Mouse (Mus musculus): ENCODE measurements around the gene 2610318N02Rik. TPM values are rescaled to one million over a fixed set of nuclear protein-coding genes. Genes with fewer than 3 reads are reported as not detected.

The 2610318N02Rik gene
- polyA plus RNA-seq, 1 experiment from 2014 or later = 4.4 TPM

- Histone ChIP-seq H3K4me1 (replicated peaks; ENCODE audit: control insufficient read depth, insufficient read depth) (no peaks in the 10 kb centered on the region), H3K9ac (ENCODE audit: low read length) (no peak overlapping the region), H3K36me3 (ENCODE audit: control insufficient read depth, insufficient read depth, low read length) (peaks cover 20% of the 10 kb centered on the region), H3K27me3 (ENCODE audit: control insufficient read depth, insufficient read depth, low read length) (no peaks in the 10 kb centered on the region), H3K4me3 (ENCODE audit: low read depth, low read length) (no peak overlapping the region), H3K27ac (replicated peaks) (no peak overlapping the region), H3K9me3 (ENCODE audit: control insufficient read depth, low read length) (no peaks in the 10 kb centered on the region), H3K4me2 (replicated peaks; ENCODE audit: low read depth) (no peak overlapping the region)
- WGBS = 60% methylated on average over 7 of the region's 7 CpGs
- ATAC-seq (ENCODE audit: low FRiP score, low TSS enrichment) (no peak), DNase-seq (ENCODE audit: low spot score) (no peak)
- no peak for TF ChIP-seq CTCF (IDR thresholded peaks at IDR 0.05; ENCODE audit: low read depth)
- TF ChIP-seq EP300 (optimal IDR thresholded peaks at IDR 0.05) = no peak
These were observed 22.2 kb downstream of the 2610318N02Rik start for GRCm38 (mm10) chr16:17102630-17103220.

- 0 out of 2 replicates have a peak, but pooled peaks have one; percentile 5 for ATAC-seq (ENCODE audit: low FRiP score, low TSS enrichment)
These were observed 28.0 kb downstream of the 2610318N02Rik start for GRCm38 (mm10) chr16:17096938-17097337.

GRCm38 (mm10) chr16:17088346-17088745, 36.6 kb downstream of the 2610318N02Rik start:
- Histone ChIP-seq H3K9me3 (ENCODE audit: control insufficient read depth, low read length) (no peaks in the 10 kb centered on the region), H3K4me2 (replicated peaks; ENCODE audit: low read depth) (no peak overlapping the region), H3K4me1 (replicated peaks; ENCODE audit: control insufficient read depth, insufficient read depth) (no peaks in the 10 kb centered on the region), H3K9ac (ENCODE audit: low read length) (no peak overlapping the region), H3K36me3 (ENCODE audit: control insufficient read depth, insufficient read depth, low read length) (peaks cover 51% of the 10 kb centered on the region), H3K27ac (replicated peaks) (no peak overlapping the region), H3K27me3 (ENCODE audit: control insufficient read depth, insufficient read depth, low read length) (no peaks in the 10 kb centered on the region), H3K4me3 (ENCODE audit: low read depth, low read length) (no peak overlapping the region)
- 60% methylated on average over 3 of the region's 3 CpGs for WGBS
- TF ChIP-seq EP300 (optimal IDR thresholded peaks at IDR 0.05) (no peak), CTCF (IDR thresholded peaks at IDR 0.05; ENCODE audit: low read depth) (no peak; the same call in 1 of the 2 replicates)
- no peak for DNase-seq (ENCODE audit: low spot score)
- ATAC-seq (ENCODE audit: low FRiP score, low TSS enrichment) = no peak

More at GRCm38 (mm10) chr16:17096938-17097337, 28.0 kb downstream of the 2610318N02Rik start:
- Histone ChIP-seq H3K27ac (replicated peaks) (no peak overlapping the region), H3K4me2 (replicated peaks; ENCODE audit: low read depth) (no peak overlapping the region), H3K4me3 (ENCODE audit: low read depth, low read length) (no peak overlapping the region), H3K4me1 (replicated peaks; ENCODE audit: control insufficient read depth, insufficient read depth) (no peaks in the 10 kb centered on the region), H3K27me3 (ENCODE audit: control insufficient read depth, insufficient read depth, low read length) (no peaks in the 10 kb centered on the region), H3K9me3 (ENCODE audit: control insufficient read depth, low read length) (no peaks in the 10 kb centered on the region), H3K9ac (ENCODE audit: low read length) (no peak overlapping the region), H3K36me3 (ENCODE audit: control insufficient read depth, insufficient read depth, low read length) (peaks cover 40% of the 10 kb centered on the region)
- TF ChIP-seq CTCF (IDR thresholded peaks at IDR 0.05; ENCODE audit: low read depth) (no peak), EP300 (optimal IDR thresholded peaks at IDR 0.05) (no peak)
- DNase-seq (ENCODE audit: low spot score) = no peak
- 88% methylated on average over 3 of the region's 3 CpGs for WGBS

- WGBS = 70% methylated on average over 13 of the region's 13 CpGs
- no peak overlapping the region for H3K27ac ChIP-seq (replicated peaks)
- no peak overlapping the region for H3K9ac ChIP-seq (ENCODE audit: low read length)
- H3K9me3 ChIP-seq (ENCODE audit: control insufficient read depth, low read length) = no peaks in the 10 kb centered on the region
- TF ChIP-seq EP300 (optimal IDR thresholded peaks at IDR 0.05) = no peak
- no peak for TF ChIP-seq CTCF (IDR thresholded peaks at IDR 0.05; ENCODE audit: low read depth)
- H3K27me3 ChIP-seq (ENCODE audit: control insufficient read depth, insufficient read depth, low read length) = no peaks in the 10 kb centered on the region
- H3K4me3 ChIP-seq (ENCODE audit: low read depth, low read length) = no peak overlapping the region
- DNase-seq (ENCODE audit: low spot score) (no peak), ATAC-seq (ENCODE audit: low FRiP score, low TSS enrichment) (no peak)
- H3K4me2 ChIP-seq (replicated peaks; ENCODE audit: low read depth) = no peak overlapping the region
- H3K4me1 ChIP-seq (replicated peaks; ENCODE audit: control insufficient read depth, insufficient read depth) = no peaks in the 10 kb centered on the region
- H3K36me3 ChIP-seq (ENCODE audit: control insufficient read depth, insufficient read depth, low read length) = peaks cover 41% of the 10 kb centered on the region
These were observed 38.2 kb downstream of the 2610318N02Rik start for GRCm38 (mm10) chr16:17086669-17087193.

- H3K36me3 ChIP-seq (ENCODE audit: control insufficient read depth, insufficient read depth, low read length) = peaks cover 41% of the 10 kb centered on the region
- ATAC-seq (ENCODE audit: low FRiP score, low TSS enrichment) = no peak
These were observed 38.7 kb downstream of the 2610318N02Rik start for GRCm38 (mm10) chr16:17086241-17086640.

GRCm38 (mm10) chr16:17085636-17086035, 39.3 kb downstream of the 2610318N02Rik start:
- Histone ChIP-seq H3K4me3 (ENCODE audit: low read depth, low read length) (no peak overlapping the region), H3K27ac (replicated peaks) (peak overlapping the region; percentile 36; the same call in 1 of the 2 replicates), H3K27me3 (ENCODE audit: control insufficient read depth, insufficient read depth, low read length) (no peaks in the 10 kb centered on the region), H3K9me3 (ENCODE audit: control insufficient read depth, low read length) (no peaks in the 10 kb centered on the region), H3K4me1 (replicated peaks; ENCODE audit: control insufficient read depth, insufficient read depth) (no peaks in the 10 kb centered on the region), H3K36me3 (ENCODE audit: control insufficient read depth, insufficient read depth, low read length) (peaks cover 38% of the 10 kb centered on the region), H3K9ac (ENCODE audit: low read length) (no peak overlapping the region), H3K4me2 (replicated peaks; ENCODE audit: low read depth) (no peak overlapping the region)
- ATAC-seq (ENCODE audit: low FRiP score, low TSS enrichment) (peak; percentile 44; the same call in 1 of the 2 replicates), DNase-seq (ENCODE audit: low spot score) (peak; percentile 46)
- 72% methylated on average over 4 of the region's 4 CpGs for WGBS
- TF ChIP-seq EP300 (optimal IDR thresholded peaks at IDR 0.05) (no peak), CTCF (IDR thresholded peaks at IDR 0.05; ENCODE audit: low read depth) (no peak)

More at GRCm38 (mm10) chr16:17086241-17086640, 38.7 kb downstream of the 2610318N02Rik start:
- H3K27ac ChIP-seq (replicated peaks) = 0 out of 2 replicates have a peak overlapping the region, but pooled peaks have one; percentile 36
- no peak overlapping the region for H3K4me3 ChIP-seq (ENCODE audit: low read depth, low read length)
- H3K4me1 ChIP-seq (replicated peaks; ENCODE audit: control insufficient read depth, insufficient read depth) = no peaks in the 10 kb centered on the region
- no peak overlapping the region for H3K9ac ChIP-seq (ENCODE audit: low read length)
- no peaks in the 10 kb centered on the region for H3K27me3 ChIP-seq (ENCODE audit: control insufficient read depth, insufficient read depth, low read length)
- no peak overlapping the region for H3K4me2 ChIP-seq (replicated peaks; ENCODE audit: low read depth)
- WGBS = 50% methylated on average over 3 of the region's 3 CpGs
- no peak for DNase-seq (ENCODE audit: low spot score)
- no peak for TF ChIP-seq EP300 (optimal IDR thresholded peaks at IDR 0.05)
- TF ChIP-seq CTCF (IDR thresholded peaks at IDR 0.05; ENCODE audit: low read depth) = no peak
- no peaks in the 10 kb centered on the region for H3K9me3 ChIP-seq (ENCODE audit: control insufficient read depth, low read length)
